In the genomic region with DNA sequence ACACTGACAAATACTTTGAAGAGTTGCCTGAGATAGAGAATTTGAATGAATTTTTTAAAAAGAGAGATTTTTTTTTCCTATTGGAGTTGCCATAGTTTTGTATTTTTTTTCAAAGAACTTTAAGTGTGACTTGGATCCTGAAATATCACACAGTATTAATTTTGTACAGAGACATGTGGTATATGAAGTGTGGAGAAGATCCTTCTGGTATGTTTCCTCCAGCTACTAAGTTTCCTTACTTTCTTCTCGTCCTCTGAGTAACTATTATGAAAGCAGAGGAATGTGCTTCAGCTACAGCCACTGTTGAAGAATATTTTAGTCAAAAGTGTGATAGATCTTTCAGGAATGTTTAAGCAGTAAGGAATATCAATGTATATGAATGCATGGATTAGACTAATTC, we compare ENCODE assay signal across 25 mouse cellular contexts.
DNase-seq lines count a peak whose midpoint lies in the region; ATAC-seq and TF ChIP-seq lines count a peak whose summit lies in the region.
"Had no signal": no experiment of that assay in that cellular context is flagged by ENCODE, and none has a peak within 500 bp of the region (broad histone marks: within the 10 kb centered on the region; RNA-seq: fewer than 3 reads in every experiment).

No protein-coding gene starts in this region.

- H3K9me3 ChIP-seq in lung, postnatal 0 days (ENCODE audit: low read length): no peaks in the 10 kb centered on the region
- H3K9me3 ChIP-seq: embryonic facial prominence, embryonic 10.5 days; embryonic facial prominence, embryonic 12.5 days; forebrain, embryonic 13.5 days; forebrain, embryonic 15.5 days; G1E had no signal

- no peak for DNase-seq in frontal cortex, postnatal 14 days (ENCODE audit: low spot score in 2 of 2)
- peak; percentile 22 for DNase-seq in lung, postnatal 0 days (ENCODE audit: low spot score)
- no peak for DNase-seq in lung, postnatal 10 days
- no peak for DNase-seq in cerebellum, postnatal 4 days (ENCODE audit: low spot score in 2 of 2)
- DNase-seq: adrenal gland, adult 8-10 months; adrenal gland, postnatal 14 days; adrenal gland, postnatal 36 days; B cell, adult 2 months; cerebellum, adult 11 months; cerebellum, adult 18-20 months; cerebellum, adult 8-10 months; cerebellum, adult 9-11 months; cerebellum, postnatal 14 days; cerebellum, postnatal 36 days; forebrain, postnatal 0 days had no signal

- H3K36me3 ChIP-seq in lung, postnatal 0 days (ENCODE audit: insufficient read depth, low read length): no peaks in the 10 kb centered on the region
- H3K36me3 ChIP-seq: embryonic facial prominence, embryonic 10.5 days; embryonic facial prominence, embryonic 12.5 days; forebrain, embryonic 15.5 days; G1E had no signal

- peak; percentile 97 for ATAC-seq in frontal cortex, adult (ENCODE audit: low TSS enrichment)
- no peak for ATAC-seq in lung, postnatal 0 days
- ATAC-seq: activated CD4-positive, CD25-positive, alpha-beta regulatory T cell, adult 4 months; CD4-positive, CD25-positive, alpha-beta regulatory T cell, adult 4 months; forebrain, embryonic 13.5 days; forebrain, embryonic 15.5 days; forebrain, postnatal 0 days; Patski had no signal

- no peak overlapping the region for H3K9ac ChIP-seq in lung, postnatal 0 days (replicated peaks; ENCODE audit: low read depth)
- H3K9ac ChIP-seq: embryonic facial prominence, embryonic 12.5 days; forebrain, embryonic 13.5 days; forebrain, embryonic 15.5 days; forebrain, postnatal 0 days had no signal

- no peak for TF ChIP-seq EP300 in lung, postnatal 0 days (IDR thresholded peaks at IDR 0.05)

- TF ChIP-seq CTCF in lung, postnatal 0 days (IDR thresholded peaks at IDR 0.05): no peak

- no peaks in the 10 kb centered on the region for H3K27me3 ChIP-seq in lung, postnatal 0 days (replicated peaks; ENCODE audit: insufficient read depth, low read length)
- H3K27me3 ChIP-seq: CH12.LX; embryonic facial prominence, embryonic 12.5 days; forebrain, embryonic 13.5 days; forebrain, embryonic 15.5 days had no signal

- no peaks in the 10 kb centered on the region for H3K4me1 ChIP-seq in lung, postnatal 0 days (ENCODE audit: insufficient read depth, low read depth, low read length)
- H3K4me1 ChIP-seq: embryonic facial prominence, embryonic 10.5 days; embryonic facial prominence, embryonic 12.5 days; forebrain, embryonic 13.5 days; forebrain, embryonic 15.5 days had no signal

- no peak overlapping the region for H3K4me3 ChIP-seq in lung, postnatal 0 days (ENCODE audit: low read depth, low read length)
- H3K4me3 ChIP-seq: embryonic facial prominence, embryonic 10.5 days; embryonic facial prominence, embryonic 12.5 days; forebrain, embryonic 13.5 days; forebrain, embryonic 15.5 days had no signal

- 29% methylated on average over 1 of the region's 1 CpGs for WGBS in lung, postnatal 0 days

- H3K4me2 ChIP-seq in lung, postnatal 0 days (replicated peaks; ENCODE audit: low read depth, low read length): no peak overlapping the region
- H3K4me2 ChIP-seq: embryonic facial prominence, embryonic 12.5 days; forebrain, embryonic 13.5 days; forebrain, embryonic 15.5 days had no signal

- no peak overlapping the region for H3K27ac ChIP-seq in lung, postnatal 0 days (ENCODE audit: low read length)
- H3K27ac ChIP-seq: embryonic facial prominence, embryonic 10.5 days; embryonic facial prominence, embryonic 12.5 days; forebrain, embryonic 13.5 days; forebrain, embryonic 15.5 days had no signal
